Mouse (Mus musculus): ENCODE measurements at regions not wholly inside any gene's neighbourhood (a gene's known extent, or its start where the extent isn't known, plus 50 kb on each side); places are given as distances from the start of the nearest gene placed in this dataset.

- Histone ChIP-seq H3K36me3 (ENCODE audit: control insufficient read depth, insufficient read depth, low read length) (no peaks in the 10 kb centered on the region), H3K4me1 (ENCODE audit: control insufficient read depth, insufficient read depth, low read length) (no peaks in the 10 kb centered on the region), H3K4me3 (ENCODE audit: low read depth, low read length) (no peak overlapping the region), H3K27ac (ENCODE audit: low read depth, low read length) (no peak overlapping the region), H3K4me2 (no peak overlapping the region), H3K27me3 (ENCODE audit: control insufficient read depth, insufficient read depth, low read length) (no peaks in the 10 kb centered on the region), H3K9ac (ENCODE audit: low read length) (no peak overlapping the region), H3K9me3 (ENCODE audit: control insufficient read depth, low read length) (no peaks in the 10 kb centered on the region)
- no peak for DNase-seq (ENCODE audit: low spot score, missing footprints)
- ATAC-seq (ENCODE audit: low FRiP score), result no peak
- WGBS, result 81% methylated on average over 7 of the region's 7 CpGs
Measured at GRCm38 (mm10) chr2:128444599-128445011, 146.4 kb upstream of the Spdye4c start.

GRCm38 (mm10) chr2:128445443-128445842 lies 145.6 kb upstream of the Spdye4c start:
- Histone ChIP-seq H3K9me3 (ENCODE audit: control insufficient read depth, low read length) (no peaks in the 10 kb centered on the region), H3K4me2 (no peak overlapping the region), H3K36me3 (ENCODE audit: control insufficient read depth, insufficient read depth, low read length) (no peaks in the 10 kb centered on the region), H3K27me3 (ENCODE audit: control insufficient read depth, insufficient read depth, low read length) (no peaks in the 10 kb centered on the region), H3K4me1 (ENCODE audit: control insufficient read depth, insufficient read depth, low read length) (no peaks in the 10 kb centered on the region), H3K4me3 (ENCODE audit: low read depth, low read length) (no peak overlapping the region), H3K9ac (ENCODE audit: low read length) (no peak overlapping the region), H3K27ac (ENCODE audit: low read depth, low read length) (no peak overlapping the region)
- DNase-seq (ENCODE audit: low spot score, missing footprints) (no peak), ATAC-seq (ENCODE audit: low FRiP score) (no peak)
- WGBS, result 95% methylated on average over 5 of the region's 5 CpGs

GRCm38 (mm10) chr2:128449294-128449693 lies 141.7 kb upstream of the Spdye4c start:
- Histone ChIP-seq H3K27ac (ENCODE audit: low read depth, low read length) (no peak overlapping the region), H3K4me2 (no peak overlapping the region), H3K27me3 (ENCODE audit: control insufficient read depth, insufficient read depth, low read length) (no peaks in the 10 kb centered on the region), H3K4me3 (ENCODE audit: low read depth, low read length) (no peak overlapping the region), H3K9ac (ENCODE audit: low read length) (no peak overlapping the region), H3K36me3 (ENCODE audit: control insufficient read depth, insufficient read depth, low read length) (no peaks in the 10 kb centered on the region), H3K9me3 (ENCODE audit: control insufficient read depth, low read length) (no peaks in the 10 kb centered on the region), H3K4me1 (ENCODE audit: control insufficient read depth, insufficient read depth, low read length) (no peaks in the 10 kb centered on the region)
- 84% methylated on average over 3 of the region's 3 CpGs for WGBS
- DNase-seq (ENCODE audit: low spot score, missing footprints) (no peak), ATAC-seq (ENCODE audit: low FRiP score) (no peak)

GRCm38 (mm10) chr2:128450045-128450444 lies 141.0 kb upstream of the Spdye4c start:
- Histone ChIP-seq H3K9ac (ENCODE audit: low read length) (no peak overlapping the region), H3K27ac (ENCODE audit: low read depth, low read length) (no peak overlapping the region), H3K36me3 (ENCODE audit: control insufficient read depth, insufficient read depth, low read length) (no peaks in the 10 kb centered on the region), H3K9me3 (ENCODE audit: control insufficient read depth, low read length) (no peaks in the 10 kb centered on the region), H3K4me2 (no peak overlapping the region), H3K4me3 (ENCODE audit: low read depth, low read length) (no peak overlapping the region), H3K27me3 (ENCODE audit: control insufficient read depth, insufficient read depth, low read length) (no peaks in the 10 kb centered on the region), H3K4me1 (ENCODE audit: control insufficient read depth, insufficient read depth, low read length) (no peaks in the 10 kb centered on the region)
- 86% methylated on average over 4 of the region's 4 CpGs for WGBS
- no peak for ATAC-seq (ENCODE audit: low FRiP score)
- DNase-seq (ENCODE audit: low spot score, missing footprints), result no peak

- Histone ChIP-seq H3K9me3 (ENCODE audit: control insufficient read depth, low read length) (no peaks in the 10 kb centered on the region), H3K4me1 (ENCODE audit: control insufficient read depth, insufficient read depth, low read length) (no peaks in the 10 kb centered on the region), H3K36me3 (ENCODE audit: control insufficient read depth, insufficient read depth, low read length) (no peaks in the 10 kb centered on the region), H3K27ac (ENCODE audit: low read depth, low read length) (no peak overlapping the region), H3K4me3 (ENCODE audit: low read depth, low read length) (no peak overlapping the region), H3K9ac (ENCODE audit: low read length) (no peak overlapping the region), H3K4me2 (no peak overlapping the region), H3K27me3 (ENCODE audit: control insufficient read depth, insufficient read depth, low read length) (no peaks in the 10 kb centered on the region)
- DNase-seq (ENCODE audit: low spot score, missing footprints) (no peak), ATAC-seq (ENCODE audit: low FRiP score) (no peak)
- 75% methylated on average over 5 of the region's 5 CpGs for WGBS
Measured at GRCm38 (mm10) chr2:128451554-128452239, 139.3 kb upstream of the Spdye4c start.

GRCm38 (mm10) chr2:128452582-128452981 lies 138.4 kb upstream of the Spdye4c start:
- WGBS, result 90% methylated on average over 1 of the region's 1 CpGs
- Histone ChIP-seq H3K4me2 (no peak overlapping the region), H3K27ac (ENCODE audit: low read depth, low read length) (no peak overlapping the region), H3K36me3 (ENCODE audit: control insufficient read depth, insufficient read depth, low read length) (no peaks in the 10 kb centered on the region), H3K4me1 (ENCODE audit: control insufficient read depth, insufficient read depth, low read length) (no peaks in the 10 kb centered on the region), H3K27me3 (ENCODE audit: control insufficient read depth, insufficient read depth, low read length) (no peaks in the 10 kb centered on the region), H3K9me3 (ENCODE audit: control insufficient read depth, low read length) (no peaks in the 10 kb centered on the region), H3K9ac (ENCODE audit: low read length) (no peak overlapping the region), H3K4me3 (ENCODE audit: low read depth, low read length) (no peak overlapping the region)
- DNase-seq (ENCODE audit: low spot score, missing footprints) (no peak), ATAC-seq (ENCODE audit: low FRiP score) (no peak)

- no peak for DNase-seq (ENCODE audit: low spot score, missing footprints)
- Histone ChIP-seq H3K27me3 (ENCODE audit: control insufficient read depth, insufficient read depth, low read length) (no peaks in the 10 kb centered on the region), H3K9me3 (ENCODE audit: control insufficient read depth, low read length) (no peaks in the 10 kb centered on the region), H3K4me3 (ENCODE audit: low read depth, low read length) (no peak overlapping the region), H3K9ac (ENCODE audit: low read length) (no peak overlapping the region), H3K4me1 (ENCODE audit: control insufficient read depth, insufficient read depth, low read length) (no peaks in the 10 kb centered on the region), H3K27ac (ENCODE audit: low read depth, low read length) (no peak overlapping the region), H3K36me3 (ENCODE audit: control insufficient read depth, insufficient read depth, low read length) (no peaks in the 10 kb centered on the region), H3K4me2 (no peak overlapping the region)
- WGBS, result 91% methylated on average over 13 of the region's 13 CpGs
- ATAC-seq (ENCODE audit: low FRiP score), result no peak
Measured at GRCm38 (mm10) chr2:128454509-128454908, 136.5 kb upstream of the Spdye4c start.

GRCm38 (mm10) chr2:128457591-128458209 lies 133.3 kb upstream of the Spdye4c start:
- Histone ChIP-seq H3K4me1 (ENCODE audit: control insufficient read depth, insufficient read depth, low read length) (no peaks in the 10 kb centered on the region), H3K27me3 (ENCODE audit: control insufficient read depth, insufficient read depth, low read length) (no peaks in the 10 kb centered on the region), H3K27ac (ENCODE audit: low read depth, low read length) (no peak overlapping the region), H3K9me3 (ENCODE audit: control insufficient read depth, low read length) (no peaks in the 10 kb centered on the region), H3K9ac (ENCODE audit: low read length) (no peak overlapping the region), H3K4me2 (no peak overlapping the region), H3K36me3 (ENCODE audit: control insufficient read depth, insufficient read depth, low read length) (no peaks in the 10 kb centered on the region), H3K4me3 (ENCODE audit: low read depth, low read length) (no peak overlapping the region)
- DNase-seq (ENCODE audit: low spot score, missing footprints) (no peak), ATAC-seq (ENCODE audit: low FRiP score) (no peak)
- 85% methylated on average over 6 of the region's 6 CpGs for WGBS

GRCm38 (mm10) chr2:128465214-128465984 lies 125.6 kb upstream of the Spdye4c start:
- no peak overlapping the region for H3K9ac ChIP-seq (ENCODE audit: low read length)
- ATAC-seq (ENCODE audit: low FRiP score) (no peak), DNase-seq (ENCODE audit: low spot score, missing footprints) (no peak)
- H3K36me3 ChIP-seq (ENCODE audit: control insufficient read depth, insufficient read depth, low read length), result no peaks in the 10 kb centered on the region
- no peaks in the 10 kb centered on the region for H3K27me3 ChIP-seq (ENCODE audit: control insufficient read depth, insufficient read depth, low read length)
- H3K4me3 ChIP-seq (ENCODE audit: low read depth, low read length), result no peak overlapping the region
- no peaks in the 10 kb centered on the region for H3K4me1 ChIP-seq (ENCODE audit: control insufficient read depth, insufficient read depth, low read length)
- 86% methylated on average over 6 of the region's 6 CpGs for WGBS
- no peaks in the 10 kb centered on the region for H3K9me3 ChIP-seq (ENCODE audit: control insufficient read depth, low read length)
- no peak overlapping the region for H3K4me2 ChIP-seq
- no peak overlapping the region for H3K27ac ChIP-seq (ENCODE audit: low read depth, low read length)
